Mouse (Mus musculus) intestine, embryonic 16.5 days (tissue): ENCODE data around the gene Radil. TPM values are rescaled to one million over a fixed set of nuclear protein-coding genes. Genes with fewer than 3 reads are reported as not detected.

Source experiments
- ATAC-seq: fragments of 200-750 bp; cut with Nextera tagmentation; 2 replicates; pipeline ENCODE4 v1.8.0; 2017; ENCODE audit warnings: moderate TSS enrichment, moderate library complexity
- H3K27ac ChIP-seq: fragments of 300-500 bp; sonication (generic); 2 replicates; pipeline ENCODE4 v1.5.1; 2014; ENCODE audit warnings: mild to moderate bottlenecking, low read length
- H3K27me3 ChIP-seq: fragments of 300-500 bp; sonication (generic); replicated peaks from 2 replicates; pipeline ENCODE4 v1.6.1; 2014; ENCODE audit warnings: low read length, control low read depth, mixed read lengths; ENCODE audit not compliant: control insufficient read depth, insufficient read depth
- H3K36me3 ChIP-seq: fragments of 300-500 bp; sonication (generic); 2 replicates; pipeline ENCODE4 v1.6.1; 2014; ENCODE audit warnings: low read length, control low read depth; ENCODE audit not compliant: control insufficient read depth, insufficient read depth
- H3K4me1 ChIP-seq: fragments of 300-500 bp; sonication (generic); 2 replicates; pipeline ENCODE4 v1.6.1; 2014; ENCODE audit warnings: low read length, control low read depth, mixed read lengths; ENCODE audit not compliant: control insufficient read depth, insufficient read depth
- H3K4me2 ChIP-seq: fragments of 300-500 bp; sonication (generic); 2 replicates; pipeline ENCODE4 v1.6.1; 2014; ENCODE audit warnings: low read depth, low read length, control low read depth
- H3K4me3 ChIP-seq: fragments of 300-500 bp; sonication (generic); 2 replicates; pipeline ENCODE4 v1.5.1; 2014; ENCODE audit warnings: mild to moderate bottlenecking, low read length
- H3K9ac ChIP-seq: fragments of 300-500 bp; sonication (generic); 2 replicates; pipeline ENCODE4 v1.6.1; 2014; ENCODE audit warnings: low read depth, low read length
- H3K9me3 ChIP-seq: fragments of 300-500 bp; sonication (generic); 2 replicates; pipeline ENCODE4 v1.6.1; 2016; ENCODE audit warnings: low read length, control low read depth; ENCODE audit not compliant: control insufficient read depth
- WGBS: fragments of 180-500 bp; shearing (Covaris S2); extraction: QIAGEN DNeasy Blood & Tissue Kit; methylation state at CpG from one replicate; pipeline ENCODE4 v1.1.7; 2014; 5-methylcytosine and 5-hydroxymethylcytosine counted together
- polyA plus RNA-seq: library from polyadenylated mRNA; unstranded; fragments of >200 nt; fragmentation: Nextera tagmentation; extraction: Ambion mirVana; gene quantifications from 2 replicates; pipeline ENCODE4 v1.2.1, GENCODE M21; 2015

The Radil gene
- polyA plus RNA-seq, 1 experiment from 2014 or later, result 1.6 TPM

DNA sequence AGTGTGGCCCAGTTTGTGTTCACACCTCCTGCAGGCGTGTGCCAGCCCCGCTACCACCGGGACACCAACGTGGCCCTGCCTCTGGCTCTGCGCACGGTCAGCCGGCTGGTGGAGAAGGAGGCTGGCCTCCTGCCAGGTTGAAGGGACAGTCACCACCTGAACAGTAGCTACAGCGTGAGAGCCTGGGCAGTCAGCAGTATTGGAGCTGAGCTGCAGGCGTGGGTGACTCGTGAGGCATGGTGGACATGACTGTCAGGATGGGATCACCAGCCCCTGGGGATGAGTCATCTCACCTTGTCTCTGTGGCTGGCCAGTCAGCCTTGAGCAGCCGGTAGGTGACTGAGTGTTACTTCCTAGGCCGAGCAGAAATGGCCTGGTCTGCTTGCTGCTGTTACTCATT is 73.6 kb downstream of the Radil start:
- 78% methylated on average over 12 of the region's 12 CpGs for WGBS
- Histone ChIP-seq H3K9ac (no peak overlapping the region), H3K4me1 (no peaks in the 10 kb centered on the region), H3K4me2 (no peak overlapping the region), H3K9me3 (no peaks in the 10 kb centered on the region), H3K36me3 (peaks cover 3% of the 10 kb centered on the region; the same call in 1 of the 2 replicates), H3K27ac (no peak overlapping the region), H3K4me3 (no peak overlapping the region), H3K27me3 (no peaks in the 10 kb centered on the region)
- no peak for ATAC-seq

DNA sequence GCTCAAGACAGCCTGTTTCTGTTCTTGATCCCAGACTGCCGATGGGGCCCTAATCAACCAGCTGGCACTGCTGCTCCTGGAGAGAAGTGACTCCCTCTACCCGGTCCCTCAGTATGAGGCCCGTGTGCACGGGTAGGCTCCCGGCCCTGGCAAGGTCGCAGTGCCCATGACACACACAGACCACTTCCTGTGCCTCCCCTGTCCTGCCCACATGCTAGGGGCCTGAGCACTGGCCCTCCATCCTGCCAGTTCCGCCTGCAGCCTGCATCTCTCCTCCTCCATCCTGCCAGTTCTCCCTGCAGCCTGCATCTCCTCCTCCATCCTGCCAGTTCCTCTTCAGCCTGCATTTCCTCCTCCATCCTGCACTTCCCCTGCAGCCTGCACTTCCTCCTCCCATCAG is 75.2 kb downstream of the Radil start:
- H3K4me3 ChIP-seq, result no peak overlapping the region
- H3K9me3 ChIP-seq, result no peaks in the 10 kb centered on the region
- no peak for ATAC-seq
- peaks cover 3% of the 10 kb centered on the region; the same call in 1 of the 2 replicates for H3K36me3 ChIP-seq
- no peaks in the 10 kb centered on the region for H3K4me1 ChIP-seq
- H3K27ac ChIP-seq, result no peak overlapping the region
- H3K27me3 ChIP-seq, result no peaks in the 10 kb centered on the region
- H3K4me2 ChIP-seq, result no peak overlapping the region
- WGBS, result 81% methylated on average over 7 of the region's 7 CpGs
- no peak overlapping the region for H3K9ac ChIP-seq

- no peaks in the 10 kb centered on the region for H3K27me3 ChIP-seq
- H3K9me3 ChIP-seq, result no peaks in the 10 kb centered on the region
- H3K4me1 ChIP-seq, result no peaks in the 10 kb centered on the region
- H3K36me3 ChIP-seq, result peaks cover 3% of the 10 kb centered on the region; the same call in 1 of the 2 replicates
- no peak overlapping the region for H3K27ac ChIP-seq
- H3K9ac ChIP-seq, result no peak overlapping the region
- H3K4me2 ChIP-seq, result no peak overlapping the region
- no peak for ATAC-seq
- H3K4me3 ChIP-seq, result no peak overlapping the region
- 64% methylated on average over 10 of the region's 10 CpGs for WGBS
These were observed 77.2 kb downstream of the Radil start for GRCm38 (mm10) chr5:142473696-142474095.

GRCm38 (mm10) chr5:142469796-142470195 is 81.1 kb downstream of the Radil start:
- no peak for ATAC-seq
- Histone ChIP-seq H3K36me3 (peaks cover 9% of the 10 kb centered on the region; the same call in 1 of the 2 replicates), H3K4me3 (no peak overlapping the region), H3K4me2 (no peak overlapping the region), H3K9me3 (no peaks in the 10 kb centered on the region), H3K4me1 (peaks cover 3% of the 10 kb centered on the region), H3K27ac (no peak overlapping the region), H3K27me3 (no peaks in the 10 kb centered on the region), H3K9ac (no peak overlapping the region)
- 88% methylated on average over 11 of the region's 11 CpGs for WGBS

DNA sequence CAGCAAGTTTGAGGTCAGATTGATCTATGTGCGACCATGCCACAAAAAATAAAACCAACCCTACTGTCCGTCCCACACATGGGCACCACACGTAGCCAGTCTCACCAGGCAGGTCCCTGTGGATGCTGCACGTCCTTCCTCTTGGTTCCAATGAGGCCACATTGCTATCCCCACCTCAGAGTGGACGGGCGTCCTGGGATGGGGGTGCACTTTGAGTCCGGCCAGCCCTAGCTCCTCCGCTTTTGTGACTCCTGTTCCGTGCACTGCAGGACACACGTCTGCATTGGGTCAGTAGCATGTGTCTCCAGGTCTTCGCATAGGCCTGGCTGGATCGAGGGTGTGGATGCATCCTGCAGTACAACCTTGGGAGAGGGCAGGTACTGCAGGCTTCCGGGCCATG is 82.5 kb downstream of the Radil start:
- Histone ChIP-seq H3K9me3 (no peaks in the 10 kb centered on the region), H3K4me1 (peaks cover 7% of the 10 kb centered on the region), H3K27ac (no peak overlapping the region), H3K4me2 (no peak overlapping the region), H3K27me3 (no peaks in the 10 kb centered on the region), H3K36me3 (0 out of 2 replicates have a peak, but pooled peaks cover 7% of the 10 kb centered on the region), H3K4me3 (no peak overlapping the region), H3K9ac (no peak overlapping the region)
- no peak for ATAC-seq
- 93% methylated on average over 13 of the region's 13 CpGs for WGBS

DNA sequence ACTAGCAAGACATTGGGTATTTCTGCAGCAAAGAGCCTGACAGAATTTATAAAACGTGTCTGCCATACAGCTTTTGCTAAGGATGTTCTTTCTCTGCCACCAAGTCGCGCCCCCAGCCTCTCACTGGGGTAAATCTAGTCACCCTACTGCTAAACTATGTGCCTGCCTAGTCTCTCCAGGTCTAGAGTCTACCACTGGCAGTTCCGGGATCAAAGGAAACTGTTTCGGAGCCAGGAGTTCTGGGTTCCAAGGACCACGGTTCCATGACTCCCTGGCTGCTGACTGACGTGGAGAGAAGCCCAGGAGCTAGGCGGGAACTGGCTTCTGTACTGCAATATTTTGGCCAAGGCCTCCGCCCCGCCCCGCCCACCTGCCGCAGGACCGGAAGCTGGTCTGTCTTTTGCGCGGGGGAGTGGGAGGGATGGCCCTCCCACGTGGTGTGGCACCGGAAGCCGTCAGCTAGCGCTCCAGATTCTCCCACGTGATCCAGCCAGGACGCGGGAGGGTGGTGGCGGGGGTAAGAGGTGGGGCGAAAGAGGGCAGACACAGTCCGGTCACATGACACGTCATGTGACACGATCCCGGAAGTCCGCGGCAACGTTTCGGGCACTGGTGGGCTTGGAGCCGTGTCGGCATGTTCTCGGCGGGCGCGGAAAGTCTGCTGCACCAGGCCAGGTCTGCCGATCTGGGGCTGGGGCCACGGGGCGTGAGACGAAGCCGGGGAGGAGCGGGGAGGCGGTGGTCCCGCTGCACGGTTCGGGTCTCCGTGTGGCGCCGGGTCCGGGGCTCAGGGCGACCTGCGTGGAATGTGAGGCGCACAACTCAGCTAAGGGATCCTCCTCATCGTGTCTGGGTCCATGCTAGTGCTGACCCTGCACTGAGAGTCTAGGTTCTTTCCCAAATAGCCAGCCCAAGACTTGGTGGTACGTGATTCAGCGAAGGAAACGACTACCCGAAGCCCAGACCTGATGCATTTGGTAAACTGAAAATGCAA is 87.1 kb downstream of the Radil start, which contains the start of gene Ap5z1:
Gene Ap5z1, plus strand, starts transcription at position 484 of the 994 bp plus-strand sequence.
- WGBS, result 2% methylated on average over 60 of the region's 60 CpGs
- Histone ChIP-seq H3K27me3 (no peaks in the 10 kb centered on the region), H3K4me2 (peak within 1 kb of the TSS; percentile 58), H3K4me3 (peak within 1 kb of the TSS; percentile 72), H3K27ac (peak within 1 kb of the TSS; percentile 78), H3K9ac (peak within 1 kb of the TSS; percentile 83), H3K36me3 (peaks cover 15% of the 10 kb centered on the region), H3K4me1 (peaks cover 17% of the 10 kb centered on the region), H3K9me3 (no peaks in the 10 kb centered on the region)
- ATAC-seq, result peak; percentile 91

DNA sequence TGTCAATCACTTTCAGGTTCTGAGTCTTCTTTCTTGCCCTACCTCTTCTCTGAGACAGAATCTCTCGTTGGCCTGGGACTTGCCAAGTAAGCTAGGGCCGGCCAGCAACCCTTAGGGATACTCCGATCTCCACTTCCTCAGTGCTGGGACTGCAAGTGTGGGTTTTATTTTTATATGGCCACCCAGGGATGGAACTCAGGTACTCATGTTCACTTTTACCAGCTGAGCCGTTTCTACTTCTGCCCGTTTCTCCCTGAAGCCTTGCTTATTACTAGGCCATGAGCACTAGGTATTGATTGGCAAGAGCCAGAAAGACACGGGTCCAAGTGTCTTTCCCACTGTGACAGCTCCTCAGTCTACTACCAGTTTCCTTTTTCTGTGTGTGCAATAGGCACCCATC is 87.9 kb downstream of the Radil start:
- peak overlapping the region; percentile 78 for H3K27ac ChIP-seq
- peak overlapping the region; percentile 55 for H3K9ac ChIP-seq
- 85% methylated on average over 6 of the region's 6 CpGs for WGBS
- no peaks in the 10 kb centered on the region for H3K9me3 ChIP-seq
- H3K4me1 ChIP-seq, result peaks cover 20% of the 10 kb centered on the region
- H3K27me3 ChIP-seq, result no peaks in the 10 kb centered on the region
- ATAC-seq, result no peak
- H3K36me3 ChIP-seq, result peaks cover 20% of the 10 kb centered on the region
- peak overlapping the region; percentile 58 for H3K4me2 ChIP-seq
- H3K4me3 ChIP-seq, result peak overlapping the region; percentile 72; the same call in 1 of the 2 replicates

- Histone ChIP-seq H3K4me3 (no peak overlapping the region), H3K4me1 (peaks cover 20% of the 10 kb centered on the region), H3K36me3 (peaks cover 17% of the 10 kb centered on the region), H3K27ac (no peak overlapping the region), H3K27me3 (no peaks in the 10 kb centered on the region), H3K4me2 (no peak overlapping the region), H3K9me3 (no peaks in the 10 kb centered on the region), H3K9ac (no peak overlapping the region)
- no peak for ATAC-seq
- 92% methylated on average over 2 of the region's 2 CpGs for WGBS
These were observed 88.3 kb downstream of the Radil start for GRCm38 (mm10) chr5:142462641-142462948.

GRCm38 (mm10) chr5:142461942-142462640 is 88.8 kb downstream of the Radil start:
- Histone ChIP-seq H3K9ac (no peak overlapping the region), H3K27ac (no peak overlapping the region), H3K9me3 (no peaks in the 10 kb centered on the region), H3K27me3 (no peaks in the 10 kb centered on the region), H3K4me2 (no peak overlapping the region), H3K4me1 (peaks cover 20% of the 10 kb centered on the region), H3K4me3 (no peak overlapping the region), H3K36me3 (peaks cover 17% of the 10 kb centered on the region)
- ATAC-seq, result no peak
- 95% methylated on average over 7 of the region's 7 CpGs for WGBS
